Mouse (Mus musculus): ENCODE measurements around the gene Adap2.
A peak's percentile ranks its signal among the peaks of the same experiment; 100 is the strongest.
"Not testable (repeated sequence)": the region's sequence is repeated elsewhere in the genome, so short reads cannot be mapped to it uniquely, and the experiment has no call there.

The Adap2 gene

DNA sequence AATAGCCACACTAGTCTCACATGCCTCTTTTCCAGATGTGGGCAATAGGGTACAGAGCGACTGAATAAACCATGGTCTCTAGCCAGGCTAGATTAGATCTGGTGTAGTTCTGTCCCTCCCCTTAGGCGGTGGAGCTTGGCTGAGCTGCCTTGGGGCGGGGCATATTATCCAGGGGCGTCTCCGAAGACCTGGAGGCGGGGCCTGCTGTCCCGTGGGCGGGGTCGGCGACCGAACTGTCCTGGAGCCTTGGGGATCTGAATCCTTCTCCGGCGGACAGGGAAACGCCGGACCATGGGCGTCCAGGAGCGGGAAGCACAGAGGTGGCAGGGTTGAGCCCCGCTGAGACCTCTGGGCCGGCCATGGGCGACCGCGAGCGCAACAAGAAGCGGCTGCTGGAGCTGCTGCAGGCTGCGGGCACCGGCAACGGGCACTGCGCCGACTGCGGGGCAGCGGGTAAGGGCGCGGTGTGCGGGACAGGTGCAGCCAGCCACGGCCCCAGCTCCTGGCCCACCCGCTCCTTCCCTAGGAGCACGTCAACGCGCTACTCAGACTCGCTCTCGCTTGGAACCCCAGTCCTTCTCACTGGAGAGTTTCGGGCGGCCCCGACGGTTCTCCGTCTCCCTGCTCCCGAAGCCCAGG, at the start of gene Adap2:
Adap2 (plus strand) TSS at position 249 of the 639 bp plus-strand sequence.
- peak; percentile 89 for DNase-seq (ENCODE audit: low spot score)

DNA sequence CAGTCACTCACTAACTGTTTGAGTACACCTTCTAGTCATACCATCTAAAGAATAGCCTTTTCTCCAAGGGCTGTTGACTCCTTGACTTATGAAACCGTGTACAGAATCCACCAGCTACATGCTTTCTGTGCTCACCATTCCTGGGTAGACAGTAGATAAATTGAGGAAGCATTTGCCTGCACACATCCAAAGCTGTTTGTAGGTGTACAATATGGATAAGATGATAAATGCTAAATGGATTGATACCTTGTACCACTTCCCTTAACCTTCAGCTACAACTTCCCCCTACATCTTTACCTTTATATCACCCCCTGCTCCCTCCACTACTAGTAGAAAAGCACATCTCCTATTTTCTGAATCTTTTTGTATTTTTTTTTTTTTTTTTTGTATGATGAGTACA, 49.5 kb upstream of the Adap2 start:
- no peak for DNase-seq (ENCODE audit: low spot score)

DNA sequence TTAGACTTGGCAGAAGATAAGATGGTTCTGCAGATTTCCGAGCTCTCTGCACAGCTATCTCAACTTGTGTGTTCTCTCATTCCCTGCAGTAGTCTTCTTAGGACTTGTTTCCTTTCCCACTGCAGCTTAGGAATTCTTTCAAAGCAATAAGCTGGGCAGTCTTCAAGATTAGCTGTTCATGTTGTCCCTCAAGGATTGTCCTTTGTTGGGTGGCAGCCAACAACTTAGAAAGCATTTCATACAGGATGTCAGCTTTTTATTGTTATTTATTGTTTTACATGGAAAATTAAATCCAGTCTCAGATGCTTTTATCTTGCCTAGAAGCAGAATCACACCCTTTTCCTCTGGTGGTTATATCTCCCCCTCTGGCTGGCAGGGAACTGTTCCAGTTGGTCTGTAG, 37.5 kb upstream of the Adap2 start:
- no peak for DNase-seq (ENCODE audit: low spot score)

DNA sequence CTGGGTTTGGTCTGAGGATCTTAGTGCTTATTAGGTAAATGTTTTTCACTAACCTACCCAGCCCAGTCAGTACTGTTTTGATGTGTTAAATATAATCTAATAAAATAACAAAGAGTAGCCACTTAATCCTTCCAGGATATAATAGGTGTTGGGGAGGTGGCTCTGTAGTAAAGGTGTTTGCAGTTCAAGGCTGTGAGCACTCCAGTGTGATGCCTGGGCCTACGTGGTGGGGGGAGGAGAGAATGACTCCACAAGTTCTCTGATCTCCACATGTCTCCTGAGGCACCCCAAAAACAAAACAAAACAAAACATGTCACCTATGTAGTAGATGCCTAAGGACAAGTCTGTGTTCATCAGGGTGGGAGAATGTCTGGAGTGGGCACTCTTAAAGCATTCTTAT, 21.9 kb upstream of the Adap2 start:
- no peak for DNase-seq (ENCODE audit: low spot score)

DNA sequence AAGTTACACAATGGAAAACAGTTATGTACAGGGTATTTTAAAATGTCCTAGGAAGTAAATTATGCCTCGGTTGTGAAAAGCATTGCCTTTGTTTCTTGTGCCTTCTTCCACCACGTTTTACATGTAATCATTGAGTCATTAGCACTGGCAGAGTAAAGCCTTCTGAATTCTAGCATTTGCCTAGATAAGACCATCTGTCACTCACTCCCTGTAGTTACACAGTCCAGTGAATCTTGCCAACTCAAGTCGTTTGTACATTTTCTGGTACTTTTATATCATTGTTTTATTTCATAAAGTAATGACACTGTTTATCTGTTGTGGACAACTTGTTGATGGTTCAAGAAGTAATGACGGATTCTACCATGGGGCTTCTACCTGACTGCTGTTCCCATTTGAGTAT, 19.2 kb upstream of the Adap2 start:
- no peak for DNase-seq (ENCODE audit: low spot score)

DNA sequence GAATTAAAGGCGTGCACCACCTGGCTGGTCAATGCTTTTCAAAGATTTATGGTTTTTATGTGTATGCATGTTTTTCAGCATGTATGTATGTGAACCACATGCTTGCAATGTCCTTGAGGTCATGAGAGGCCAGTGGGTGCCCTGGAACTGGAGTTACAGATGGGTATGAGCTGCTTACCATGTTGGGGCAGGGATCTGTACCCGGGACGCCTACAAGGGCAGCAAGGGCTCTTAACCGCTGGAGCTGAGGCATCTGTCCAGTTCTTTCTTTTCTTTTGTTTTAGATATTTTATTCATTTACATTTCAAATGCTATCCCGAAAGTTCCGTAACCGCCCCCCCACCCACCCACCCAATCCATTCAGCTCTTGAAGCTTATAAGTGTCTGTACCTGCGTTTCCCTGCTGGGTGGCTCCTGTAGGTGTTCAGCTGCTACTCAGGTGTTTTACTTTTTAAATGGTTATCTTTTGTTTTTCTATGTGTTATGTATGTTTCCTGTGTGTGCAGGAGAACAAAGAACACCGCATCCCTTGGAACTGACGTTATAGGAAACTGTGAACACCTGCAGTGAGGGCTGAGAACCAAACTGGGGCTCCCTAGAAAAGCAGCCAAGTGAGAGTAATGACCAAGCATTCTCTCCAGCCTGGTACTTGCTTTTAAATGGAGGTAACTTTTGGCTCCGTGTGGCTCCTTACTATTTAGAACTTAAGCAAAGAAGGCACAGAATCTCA, 17.8 kb upstream of the Adap2 start:
- no peak for DNase-seq (ENCODE audit: low spot score)

DNA sequence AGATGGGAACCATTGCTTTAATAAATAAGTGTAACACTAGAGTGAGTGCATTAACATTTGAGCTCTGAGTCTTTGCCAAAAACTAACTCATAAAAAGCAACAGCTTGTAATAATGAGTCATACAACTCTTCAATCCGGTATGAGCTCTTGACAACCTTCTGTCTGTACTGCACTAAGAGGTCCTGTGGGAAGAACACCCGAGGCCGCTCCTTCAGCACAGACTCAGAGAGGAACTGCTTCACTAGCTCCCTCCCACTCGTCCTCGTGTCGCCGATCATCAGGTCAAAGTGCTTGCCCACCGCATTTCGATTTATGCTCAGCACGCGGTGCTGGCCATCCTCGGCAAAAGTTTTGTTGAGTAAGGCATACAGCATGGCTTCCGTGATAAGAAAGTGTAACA, 17.1 kb upstream of the Adap2 start:
- DNase-seq (ENCODE audit: low spot score), result no peak

DNA sequence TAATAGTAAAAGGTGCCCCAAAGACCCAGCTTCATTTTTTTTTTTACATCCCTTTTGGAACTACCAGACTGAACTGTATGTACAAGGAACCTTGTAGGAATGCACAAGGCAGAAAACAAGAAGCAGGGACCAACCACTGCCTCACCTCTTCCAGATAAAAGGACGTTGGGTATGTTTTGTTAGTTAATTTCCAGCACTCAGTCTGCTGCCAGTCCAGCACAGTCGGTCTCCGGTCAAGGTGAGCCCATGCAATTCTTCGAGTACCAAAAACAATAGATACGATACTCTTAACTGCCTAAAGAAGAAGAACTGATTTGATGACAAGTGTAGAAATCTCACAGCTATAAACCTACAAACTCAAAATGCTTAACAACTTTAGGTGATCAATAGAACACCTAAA, 16.1 kb upstream of the Adap2 start:
- no peak for DNase-seq (ENCODE audit: low spot score)

DNA sequence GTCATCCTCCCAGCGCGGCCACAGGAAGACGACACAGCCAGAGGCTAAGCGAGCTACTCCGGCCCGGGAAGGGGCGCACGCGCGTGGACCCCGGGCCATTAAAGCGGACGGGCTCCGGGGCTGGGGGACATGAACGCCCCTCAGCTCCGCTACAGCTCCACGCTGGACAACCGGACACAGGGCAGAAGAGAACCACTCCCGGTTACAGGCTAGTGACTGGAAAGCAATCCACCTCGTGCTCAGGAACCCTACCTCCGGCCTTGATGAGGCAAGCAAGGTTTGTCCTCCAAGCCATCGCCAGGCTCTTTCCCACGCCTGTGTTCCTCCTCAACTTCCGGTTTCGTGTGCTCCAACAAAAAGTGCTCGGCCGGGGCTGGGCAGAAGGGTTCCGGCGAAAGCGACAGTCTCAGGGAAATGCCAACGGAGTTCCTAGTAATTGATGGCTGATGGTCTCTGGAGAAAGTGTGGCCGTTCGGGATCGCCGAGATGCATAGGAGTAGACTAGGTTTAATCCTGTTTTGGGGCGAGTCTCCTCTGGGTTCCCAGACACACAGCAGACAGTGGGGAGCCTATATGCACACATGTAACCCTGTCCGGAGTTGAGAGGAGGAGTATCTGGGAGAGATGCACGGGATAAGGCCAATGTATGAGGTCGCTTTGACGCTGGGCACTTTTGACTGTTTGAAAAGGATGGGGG, 11.9 kb upstream of the Adap2 start, which contains the start of gene Tefm:
Tefm (minus strand) TSS at position 351 of the 697 bp plus-strand sequence.
- peak; percentile 78 for DNase-seq (ENCODE audit: low spot score)

DNA sequence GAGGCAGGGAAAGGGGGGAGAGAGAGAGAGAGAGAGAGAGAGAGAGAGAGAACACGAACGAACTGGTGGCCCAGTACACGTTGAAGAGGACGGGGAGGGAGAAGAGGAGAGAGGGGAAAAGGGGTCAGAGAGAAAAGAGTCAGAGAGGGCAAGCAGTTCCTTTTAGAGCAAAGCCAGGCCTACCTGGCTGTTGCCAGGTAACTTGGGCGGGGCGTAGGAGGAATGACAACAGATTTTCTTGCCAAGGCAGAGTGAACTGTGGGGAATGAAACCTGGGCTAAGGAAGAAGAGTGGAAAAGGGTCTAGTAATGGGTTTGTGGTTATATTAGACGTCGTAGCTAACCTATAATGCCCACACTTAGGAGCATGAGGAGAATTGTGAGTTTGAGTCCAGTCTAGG, 11.0 kb upstream of the Adap2 start:
- no peak for DNase-seq (ENCODE audit: low spot score)

DNA sequence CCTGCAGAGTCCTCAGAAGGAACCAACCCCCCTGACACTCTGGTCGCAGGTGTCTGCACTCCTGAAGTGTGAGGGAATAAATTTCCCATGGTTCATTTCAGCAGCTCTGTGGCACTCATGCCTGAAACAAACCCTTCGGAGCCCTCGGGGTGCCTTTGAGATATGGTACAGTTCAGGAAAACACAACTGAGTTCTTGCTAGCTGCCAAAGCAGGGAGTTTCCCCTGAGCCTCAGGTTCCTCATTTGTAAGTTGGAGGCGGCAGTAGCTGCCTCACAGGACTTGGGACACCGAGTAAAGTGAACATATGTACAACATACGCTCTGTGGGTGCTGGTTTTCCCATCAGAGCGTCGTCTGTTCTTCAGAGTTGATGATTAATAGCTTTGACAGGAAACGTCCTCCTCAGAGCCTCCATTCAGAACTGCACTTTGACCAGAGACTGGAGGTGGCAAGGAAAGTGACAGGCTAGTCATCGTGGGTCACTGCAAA, 8.1 kb upstream of the Adap2 start:
- no peak for DNase-seq (ENCODE audit: low spot score)

DNA sequence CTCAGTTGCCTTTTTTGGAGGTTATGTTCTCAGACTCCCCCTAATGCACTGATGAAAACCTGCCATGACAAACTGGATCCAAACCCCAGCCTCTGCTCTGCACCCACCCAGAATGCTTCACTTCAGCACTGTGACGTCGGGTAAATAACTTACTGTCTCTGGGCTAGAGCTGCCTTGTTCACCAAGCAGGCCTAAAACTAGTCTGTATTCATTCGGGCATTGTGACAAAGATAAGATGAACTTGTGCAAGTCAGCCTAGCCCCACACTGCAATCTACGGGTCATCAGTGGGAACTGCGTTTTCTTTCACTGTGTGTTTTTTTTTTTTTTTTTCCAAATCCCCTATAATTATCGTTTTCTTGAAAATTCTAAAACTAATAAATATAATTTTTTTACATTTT, 6.2 kb upstream of the Adap2 start:
- DNase-seq (ENCODE audit: low spot score), result no peak

DNA sequence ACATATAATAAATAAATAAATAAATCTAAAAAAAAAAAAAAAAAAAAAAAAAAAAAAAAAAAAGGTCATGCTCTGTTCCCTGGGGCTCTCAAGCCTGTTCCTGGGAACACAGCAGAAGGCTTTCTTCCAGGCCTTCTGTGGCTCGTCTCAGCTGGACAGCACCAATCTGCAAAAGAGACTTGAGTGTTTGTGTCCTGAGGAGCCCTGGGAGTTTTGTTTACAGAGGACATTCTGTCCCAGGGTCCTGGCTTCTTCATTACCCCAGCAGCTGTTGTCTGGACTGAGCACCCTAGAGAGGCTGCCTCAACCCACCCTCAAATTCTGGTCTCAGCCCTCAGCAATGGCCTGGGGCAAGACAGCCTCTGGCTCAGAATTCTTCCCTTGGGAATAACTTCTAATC, 5.6 kb upstream of the Adap2 start:
- no peak for DNase-seq (ENCODE audit: low spot score)

DNA sequence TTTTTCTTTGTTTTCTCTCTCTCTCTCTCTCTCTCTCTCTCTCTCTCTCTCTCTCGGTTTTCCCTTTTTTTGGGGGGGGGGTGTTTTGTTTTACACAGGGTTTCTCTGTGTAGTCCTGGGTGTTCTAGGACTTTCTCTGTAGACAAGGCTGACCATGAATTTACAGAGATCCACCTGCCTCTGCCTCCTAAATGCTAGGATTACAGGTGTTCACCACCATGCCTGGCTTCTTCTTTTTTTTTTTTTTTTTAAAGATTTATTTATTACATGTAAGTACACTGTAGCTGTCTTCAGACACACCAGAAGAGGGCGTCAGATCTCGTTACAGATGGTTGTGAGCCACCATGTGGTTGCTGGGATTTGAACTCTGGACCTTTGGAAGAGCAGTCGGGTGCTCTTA, 4.9 kb upstream of the Adap2 start:
- DNase-seq (ENCODE audit: low spot score), result not testable (repeated sequence)

DNA sequence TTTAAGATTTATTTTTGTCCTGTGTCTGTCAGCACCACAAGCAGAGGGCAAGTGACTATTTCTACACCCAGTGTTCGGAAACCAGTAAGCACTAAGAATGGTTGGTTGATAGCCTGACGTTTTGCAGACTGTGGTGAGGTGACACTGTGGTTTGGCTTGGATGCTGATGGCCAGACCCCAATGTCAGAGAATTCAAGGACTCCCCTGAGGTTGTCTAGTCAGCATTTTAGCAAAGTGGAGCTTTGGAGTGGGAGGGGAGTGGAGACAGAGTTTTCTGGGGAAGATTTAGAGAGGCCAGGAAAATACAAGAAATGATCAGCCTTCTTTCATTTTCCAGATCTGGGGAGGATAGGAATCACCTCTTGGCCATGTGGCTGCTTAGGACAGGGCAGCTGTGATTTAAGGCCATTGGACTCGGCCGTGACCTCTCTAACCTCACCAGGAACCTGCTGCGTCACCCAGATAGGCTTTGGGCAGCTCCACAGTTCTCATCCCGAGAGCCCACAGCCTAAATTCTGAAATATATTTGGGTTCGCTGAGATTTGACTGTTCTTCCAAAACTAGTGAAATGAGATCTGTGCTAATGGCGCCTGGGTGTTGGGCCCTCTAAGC, 4.4 kb upstream of the Adap2 start:
- DNase-seq (ENCODE audit: low spot score), result no peak

DNA sequence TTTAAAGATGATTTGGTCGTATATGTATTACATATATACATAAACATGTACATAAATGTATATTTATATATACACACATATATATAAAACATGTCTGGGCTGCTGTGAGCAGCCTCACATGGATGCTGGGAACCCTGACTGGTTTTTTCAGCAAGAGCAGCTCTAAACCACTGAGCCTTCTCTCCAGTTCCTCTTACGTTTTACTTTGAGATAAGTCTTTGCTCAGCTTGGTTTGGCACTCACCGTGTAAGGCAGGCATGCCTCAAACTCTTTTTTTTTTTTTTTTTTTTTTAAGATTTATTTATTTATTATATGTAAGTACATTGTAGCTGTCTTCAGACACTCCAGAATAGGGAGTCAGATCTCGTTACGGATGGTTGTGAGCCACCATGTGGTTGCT, 3.3 kb upstream of the Adap2 start:
- no peak for DNase-seq (ENCODE audit: low spot score)

DNA sequence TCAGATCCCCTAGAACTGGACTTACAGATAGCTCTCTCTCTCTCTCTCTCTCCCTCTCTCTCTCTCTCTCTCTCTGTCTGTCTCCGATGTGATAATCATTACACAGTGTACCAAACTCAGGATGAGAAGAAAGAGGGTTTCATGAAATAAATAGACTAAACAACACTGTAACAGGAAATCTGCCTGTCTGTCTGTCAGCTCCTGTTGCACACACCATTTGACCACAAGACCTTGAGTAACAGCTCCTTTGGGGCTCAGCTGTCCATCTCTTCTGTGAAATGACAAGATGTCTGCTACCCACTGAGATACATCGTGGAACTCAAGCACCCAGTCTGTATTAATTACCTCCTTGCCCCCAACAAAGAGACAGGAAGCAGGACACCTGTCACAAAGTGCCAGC, 2.4 kb upstream of the Adap2 start:
- no peak for DNase-seq (ENCODE audit: low spot score)

DNA sequence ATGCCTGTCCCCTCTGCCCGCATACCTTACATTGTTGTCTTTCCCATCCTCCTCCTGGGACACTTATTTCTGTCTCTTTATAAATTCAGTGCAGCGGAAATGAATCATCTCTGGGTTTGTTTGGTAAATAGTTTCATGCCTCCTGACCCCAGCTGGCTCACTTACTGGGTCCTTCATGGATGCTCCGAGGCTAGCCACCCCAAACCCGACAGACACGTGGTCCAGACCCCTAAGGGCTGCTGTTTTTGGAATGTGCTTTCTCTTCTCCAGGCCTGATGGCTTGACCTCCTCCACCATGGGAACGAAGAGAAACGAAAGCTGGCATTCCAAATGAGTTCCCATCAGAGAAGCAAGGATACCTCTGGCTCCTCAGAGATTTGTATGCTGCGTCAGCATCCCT, 1.5 kb upstream of the Adap2 start:
- DNase-seq (ENCODE audit: low spot score), result no peak

DNA sequence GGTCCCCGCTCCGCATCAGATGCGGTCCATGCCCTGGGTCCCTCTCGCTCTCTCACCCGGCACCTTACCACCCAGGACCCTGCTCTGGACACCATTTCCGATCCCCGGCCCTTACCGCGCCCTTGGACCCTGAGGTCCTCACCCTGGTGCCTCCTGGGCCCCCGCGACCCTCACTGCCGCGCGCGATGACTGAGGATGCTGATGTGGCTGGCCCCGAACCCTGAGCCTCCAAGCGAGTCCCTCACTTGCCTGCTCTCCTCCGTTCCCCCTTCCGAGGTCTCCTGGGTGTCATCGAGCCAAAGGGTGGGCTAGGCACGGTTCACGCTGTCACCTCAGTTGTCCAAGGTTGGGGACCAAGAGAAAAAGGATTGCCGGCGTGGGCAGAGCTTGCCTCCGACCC, 596 bp downstream of the Adap2 start:
- no peak for DNase-seq (ENCODE audit: low spot score)

DNA sequence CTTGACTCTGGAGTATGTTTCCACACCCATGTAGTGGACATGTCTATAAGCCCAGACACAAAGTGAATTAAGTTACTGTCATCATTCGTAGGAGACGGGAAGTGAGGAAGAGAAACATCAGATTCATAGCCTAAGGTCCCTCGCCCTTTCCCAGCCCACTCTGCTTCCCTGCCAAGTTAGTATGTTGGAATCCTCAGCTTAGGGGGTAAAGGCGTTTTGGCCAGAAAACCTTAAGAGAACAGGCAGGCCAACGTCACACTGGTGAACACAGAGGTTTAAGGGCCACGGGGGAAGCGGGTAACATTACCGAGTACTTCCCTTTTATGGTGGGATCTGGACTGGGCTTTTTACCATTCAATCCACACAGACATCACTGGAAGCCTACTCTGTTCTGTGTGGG, 1.6 kb downstream of the Adap2 start:
- DNase-seq (ENCODE audit: low spot score), result no peak

DNA sequence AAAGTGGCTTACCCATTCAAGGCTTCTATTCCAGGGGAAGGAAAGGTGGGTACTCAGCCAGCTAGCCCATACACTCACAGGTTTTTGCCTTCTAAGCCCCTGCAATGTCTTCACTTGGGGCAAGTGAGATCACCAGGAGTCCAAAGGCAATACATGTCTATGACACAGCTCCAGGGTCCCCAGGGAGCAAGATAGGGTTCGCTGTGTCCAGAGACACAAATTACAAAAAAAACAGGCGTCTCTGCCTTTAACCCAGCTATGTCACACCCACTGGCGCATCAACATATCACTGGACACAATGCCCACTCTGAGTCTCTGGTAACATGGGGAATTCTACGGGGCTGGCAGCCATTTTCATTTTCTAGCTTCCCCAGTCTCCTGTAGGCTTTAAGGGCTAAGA, 2.1 kb downstream of the Adap2 start:
- no peak for DNase-seq (ENCODE audit: low spot score)

DNA sequence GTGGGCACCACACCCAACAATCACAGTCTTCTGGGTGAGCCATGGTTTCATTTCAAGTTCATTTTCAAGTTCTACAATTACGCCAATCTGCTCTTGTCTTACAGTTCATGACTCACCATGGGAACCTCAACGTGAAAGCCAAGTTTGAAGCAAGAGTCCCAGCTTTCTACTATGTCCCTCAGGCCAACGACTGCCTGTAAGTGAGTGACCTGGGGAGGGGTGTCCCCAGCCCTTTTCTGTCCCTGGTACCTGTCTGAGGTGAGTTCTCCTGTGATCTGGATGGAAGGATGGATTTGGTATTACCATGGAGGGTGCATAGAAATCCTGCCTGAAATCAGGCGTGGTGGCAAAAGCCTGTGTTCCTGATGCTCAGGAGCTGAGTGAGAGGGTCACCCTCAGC, 2.9 kb downstream of the Adap2 start:
- no peak for DNase-seq (ENCODE audit: low spot score)

DNA sequence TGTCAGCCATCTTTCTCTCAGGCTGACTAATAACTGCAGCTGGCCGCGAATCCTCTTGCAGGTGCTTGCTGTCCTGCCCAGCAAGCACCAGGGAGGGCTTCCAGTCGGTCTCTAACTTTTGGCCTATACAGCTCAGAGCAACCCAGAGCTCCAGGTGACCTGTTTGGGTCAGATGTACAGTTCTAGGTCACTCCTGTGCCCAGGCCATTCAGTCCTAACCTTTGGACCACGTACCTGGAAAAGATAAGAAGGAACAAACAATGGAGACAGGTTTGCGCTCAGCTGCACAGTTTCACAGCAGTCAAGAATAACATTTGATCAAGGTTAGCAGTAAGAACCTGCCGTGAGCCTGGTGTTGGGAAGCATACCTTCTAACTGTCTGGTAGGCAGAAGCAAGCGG, 5.1 kb downstream of the Adap2 start:
- no peak for DNase-seq (ENCODE audit: low spot score)
